ENCODE assay signal across 8 mouse cellular contexts in genomic region chr4:123284731-123285624, GRCm38 (mm10). TPM values are rescaled to one million over a fixed set of nuclear protein-coding genes. Genes with fewer than 3 reads are reported as not detected.
DNase-seq lines count a peak whose midpoint lies in the region; ATAC-seq lines count a peak whose summit lies in the region.

No protein-coding gene starts in this region.

- H3K4me1 ChIP-seq in lung, embryonic 16.5 days (replicated peaks; ENCODE audit: control insufficient read depth, insufficient read depth, low read length) = peaks cover 19% of the 10 kb centered on the region
- H3K4me1 ChIP-seq in heart, embryonic 10.5 days = peaks cover 36% of the 10 kb centered on the region
- peaks cover 20% of the 10 kb centered on the region for H3K4me1 ChIP-seq in limb, embryonic 11.5 days (ENCODE audit: control insufficient read depth, insufficient read depth, low read length)

- H3K27ac ChIP-seq in lung, embryonic 16.5 days (ENCODE audit: low read length) = no peak overlapping the region
- peak overlapping the region; percentile 88 for H3K27ac ChIP-seq in heart, embryonic 10.5 days
- no peak overlapping the region for H3K27ac ChIP-seq in limb, embryonic 11.5 days (replicated peaks; ENCODE audit: low read depth, low read length)

- H3K4me2 ChIP-seq in lung, embryonic 16.5 days (ENCODE audit: low read depth, low read length) = peak overlapping the region; percentile 75
- H3K4me2 ChIP-seq in limb, embryonic 11.5 days (ENCODE audit: low read depth, severe bottlenecking) = peak overlapping the region; percentile 89

- no peak for ATAC-seq in lung, embryonic 16.5 days (ENCODE audit: low read depth)
- no peak for ATAC-seq in limb, embryonic 11.5 days (ENCODE audit: insufficient number of reproducible peaks, low FRiP score, low TSS enrichment, low read depth)

- no peak for DNase-seq in lung, postnatal 25 days (ENCODE audit: low spot score)
- DNase-seq in heart, embryonic 10.5 days (ENCODE audit: low spot score) = no peak
- no peak for DNase-seq in limb, embryonic 11.5 days (ENCODE audit: low spot score)
- peak; percentile 74 for DNase-seq in skeletal muscle tissue, adult 2 months (ENCODE audit: low read depth, low spot score)
- DNase-seq in right cerebral cortex, postnatal 14 days = no peak
- DNase-seq in adrenal gland, postnatal 10 days = no peak
- no peak for DNase-seq in urinary bladder, postnatal 25 days (ENCODE audit: low spot score)

- H3K9ac ChIP-seq in lung, embryonic 16.5 days (ENCODE audit: low read length) = peak overlapping the region; percentile 53
- no peak overlapping the region; the same call in none of the 2 replicates for H3K9ac ChIP-seq in limb, embryonic 11.5 days (ENCODE audit: low read length)

- H3K36me3 ChIP-seq in lung, embryonic 16.5 days (ENCODE audit: control insufficient read depth, insufficient read depth, low read length) = peaks cover 19% of the 10 kb centered on the region
- H3K36me3 ChIP-seq in heart, embryonic 10.5 days = peaks cover 57% of the 10 kb centered on the region
- H3K36me3 ChIP-seq in limb, embryonic 11.5 days (ENCODE audit: control insufficient read depth, insufficient read depth, low read length) = peaks cover 16% of the 10 kb centered on the region

- 64% methylated on average over 6 of the region's 6 CpGs for WGBS in lung, embryonic 16.5 days
- 59% methylated on average over 6 of the region's 6 CpGs for WGBS in heart, embryonic 10.5 days
- 80% methylated on average over 6 of the region's 6 CpGs for WGBS in limb, embryonic 11.5 days

- peak overlapping the region; percentile 50 for H3K4me3 ChIP-seq in lung, embryonic 16.5 days (ENCODE audit: low read length)
- H3K4me3 ChIP-seq in heart, embryonic 10.5 days = peak overlapping the region; percentile 75
- H3K4me3 ChIP-seq in limb, embryonic 11.5 days (ENCODE audit: low read depth, low read length) = peak overlapping the region; percentile 41

- H3K9me3 ChIP-seq in lung, embryonic 16.5 days (ENCODE audit: control insufficient read depth, low read length) = no peaks in the 10 kb centered on the region
- H3K9me3 ChIP-seq in heart, embryonic 10.5 days = no peaks in the 10 kb centered on the region
- H3K9me3 ChIP-seq in limb, embryonic 11.5 days (ENCODE audit: control insufficient read depth, low read length) = no peaks in the 10 kb centered on the region

- no peaks in the 10 kb centered on the region for H3K27me3 ChIP-seq in lung, embryonic 16.5 days (ENCODE audit: control insufficient read depth, insufficient read depth, low read depth, low read length)
- no peaks in the 10 kb centered on the region; the same call in 1 of the 2 replicates for H3K27me3 ChIP-seq in heart, embryonic 10.5 days (ENCODE audit: insufficient read depth, poor library complexity, severe bottlenecking)
- no peaks in the 10 kb centered on the region for H3K27me3 ChIP-seq in limb, embryonic 11.5 days (ENCODE audit: control insufficient read depth, insufficient read depth, low read length)

RNA-seq across cellular contexts. Expression of gene Pabpc4, which starts 22.8 kb away (rescaled TPM):
- polyA plus RNA-seq in lung, embryonic 16.5 days (2015; fragmentation: Nextera tagmentation; extraction: Ambion mirVana) = 25.4 and 28.2 TPM in 2 replicates
- 70.4 and 73.3 TPM in 2 replicates for polyA plus RNA-seq in heart, embryonic 10.5 days (2016; fragmentation: Nextera tagmentation; extraction: Ambion mirVana)
- polyA plus RNA-seq in limb, embryonic 11.5 days (2014; fragmentation: Nextera tagmentation; extraction: Ambion mirVana) = 50.5 and 56.2 TPM in 2 replicates
- 100 to 1,000 TPM; 102 to 143 TPM for total RNA-seq in adrenal gland, postnatal 10 days (2021)

RNA-seq across cellular contexts. Expression of gene Oxct2a, which starts 38.5 kb away (rescaled TPM):
- polyA plus RNA-seq in lung, embryonic 16.5 days (2015; fragmentation: Nextera tagmentation; extraction: Ambion mirVana) = 0.11 TPM in 1 of 2 replicates, not detected in the other
- not detected in 2 replicates for polyA plus RNA-seq in heart, embryonic 10.5 days (2016; fragmentation: Nextera tagmentation; extraction: Ambion mirVana)
- not detected in 2 replicates for polyA plus RNA-seq in limb, embryonic 11.5 days (2014; fragmentation: Nextera tagmentation; extraction: Ambion mirVana)
- total RNA-seq in adrenal gland, postnatal 10 days (2021) = under 1 TPM in 1 of 2 experiments, not detected in 1; 0.18 TPM

RNA-seq across cellular contexts. Expression of gene Heyl, which starts 51.6 kb away (rescaled TPM):
- polyA plus RNA-seq in lung, embryonic 16.5 days (2015; fragmentation: Nextera tagmentation; extraction: Ambion mirVana) = 26.2 and 31.8 TPM in 2 replicates
- 3.2 and 3.9 TPM in 2 replicates for polyA plus RNA-seq in heart, embryonic 10.5 days (2016; fragmentation: Nextera tagmentation; extraction: Ambion mirVana)
- polyA plus RNA-seq in limb, embryonic 11.5 days (2014; fragmentation: Nextera tagmentation; extraction: Ambion mirVana) = 2.4 and 2.7 TPM in 2 replicates
- 10 to 100 TPM; 19.5 to 21.0 TPM for total RNA-seq in adrenal gland, postnatal 10 days (2021)

RNA-seq across cellular contexts. Expression of gene Bmp8a, which starts 58.1 kb away (rescaled TPM):
- 0.41 and 0.68 TPM in 2 replicates for polyA plus RNA-seq in lung, embryonic 16.5 days (2015; fragmentation: Nextera tagmentation; extraction: Ambion mirVana)
- polyA plus RNA-seq in heart, embryonic 10.5 days (2016; fragmentation: Nextera tagmentation; extraction: Ambion mirVana) = 0.15 and 0.23 TPM in 2 replicates
- polyA plus RNA-seq in limb, embryonic 11.5 days (2014; fragmentation: Nextera tagmentation; extraction: Ambion mirVana) = 0.24 and 0.31 TPM in 2 replicates
- total RNA-seq in adrenal gland, postnatal 10 days (2021) = under 1 TPM in 1 of 2 experiments, not detected in 1; 0.90 TPM
